Mouse (Mus musculus): Measurements from ENCODE around the gene Plcb3. TPM values are rescaled to one million over a fixed set of nuclear protein-coding genes. Genes with fewer than 3 reads are reported as not detected.

Plcb3 gene
- total RNA-seq, 2 experiments from 2014 or later: 9.7 to 12.5 TPM

- intact Hi-C loops (cut with DNase I): loop anchor here (10.0 kb wide), 1 partner anchor 699 kb away; the partner anchor contains the start of gene Atg2a
- no peak for DNase-seq (ENCODE audit: low spot score in 2 of 2)
Observed at GRCm38 (mm10) chr19:6943709-6944108, 32.6 kb downstream of the Plcb3 start.

DNA sequence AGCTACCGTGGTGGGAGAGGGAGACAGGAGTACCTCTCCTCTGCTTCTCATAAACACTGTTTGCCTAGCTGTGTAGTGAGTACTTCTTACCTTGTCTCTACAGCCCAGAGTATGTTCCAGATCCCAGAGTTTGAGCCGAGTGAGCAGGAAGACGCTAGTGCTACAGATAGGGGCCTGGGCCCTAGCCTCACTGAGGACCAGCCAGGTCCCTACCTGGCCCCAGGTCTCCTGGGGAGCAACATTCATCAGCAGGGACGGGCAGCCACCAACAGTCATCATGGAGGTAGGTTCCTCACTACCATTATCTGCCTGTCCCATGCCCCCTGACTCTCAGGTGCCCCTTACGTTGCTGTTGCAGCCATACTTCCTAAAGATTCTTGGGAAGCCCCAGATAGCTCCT lies 33.5 kb downstream of the Plcb3 start:
- no peak for DNase-seq (ENCODE audit: low spot score in 2 of 2)
- intact Hi-C loops (cut with DNase I): loop anchor here (10.0 kb wide), 1 partner anchor 698 kb away; the partner anchor contains the start of gene Atg2a

- intact Hi-C loops (cut with DNase I): loop anchor here (10.0 kb wide), 1 partner anchor 697 kb away; the partner anchor contains the start of gene Atg2a
- peak; percentile 91 to 92 for DNase-seq (ENCODE audit: low spot score in 2 of 2)
Observed at GRCm38 (mm10) chr19:6942249-6942691, 34.0 kb downstream of the Plcb3 start, which contains the start of gene Gpr137. Gpr137 (minus strand) TSS chr19:6942480.

- intact Hi-C loops (cut with DNase I): loop anchor here (1.0 to 10.0 kb wide), 2 partner anchors 20 to 697 kb away; partner anchors contain the start of genes Atg2a and Esrra
Observed at GRCm38 (mm10) chr19:6941372-6942248, 34.7 kb downstream of the Plcb3 start, which contains the start of gene Bad. Bad (plus strand) TSS chr19:6941861.

GRCm38 (mm10) chr19:6940396-6941351 lies 35.6 kb downstream of the Plcb3 start:
- intact Hi-C loops (cut with DNase I): loop anchor here (1.0 to 10.0 kb wide), 2 partner anchors 19 to 696 kb away; partner anchors contain the start of genes Atg2a and Esrra
- no peak for DNase-seq (ENCODE audit: low spot score in 2 of 2)

More at GRCm38 (mm10) chr19:6941372-6942248, 34.7 kb downstream of the Plcb3 start, which contains the start of gene Bad:
- peak; percentile 95 to 96 for DNase-seq (ENCODE audit: low spot score in 2 of 2)

- intact Hi-C loops (cut with DNase I): loop anchor here (10.0 kb wide), 2 partner anchors 445 to 695 kb away; partner anchors contain the start of gene Atg2a
- DNase-seq (ENCODE audit: low spot score in 2 of 2): no peak
Observed at GRCm38 (mm10) chr19:6939106-6940002, 36.9 kb downstream of the Plcb3 start.

GRCm38 (mm10) chr19:6937541-6938465 lies 38.5 kb downstream of the Plcb3 start:
- DNase-seq (ENCODE audit: low spot score in 2 of 2): no peak
- intact Hi-C loops (cut with DNase I): loop anchor here (10.0 kb wide), 1 partner anchor 443 kb away; no protein-coding TSS in a partner anchor

GRCm38 (mm10) chr19:6936299-6936698 lies 40.0 kb downstream of the Plcb3 start:
- intact Hi-C loops (cut with DNase I): loop anchor here (10.0 kb wide), 1 partner anchor 441 kb away; no protein-coding TSS in a partner anchor
- no peak for DNase-seq (ENCODE audit: low spot score in 2 of 2)

DNA sequence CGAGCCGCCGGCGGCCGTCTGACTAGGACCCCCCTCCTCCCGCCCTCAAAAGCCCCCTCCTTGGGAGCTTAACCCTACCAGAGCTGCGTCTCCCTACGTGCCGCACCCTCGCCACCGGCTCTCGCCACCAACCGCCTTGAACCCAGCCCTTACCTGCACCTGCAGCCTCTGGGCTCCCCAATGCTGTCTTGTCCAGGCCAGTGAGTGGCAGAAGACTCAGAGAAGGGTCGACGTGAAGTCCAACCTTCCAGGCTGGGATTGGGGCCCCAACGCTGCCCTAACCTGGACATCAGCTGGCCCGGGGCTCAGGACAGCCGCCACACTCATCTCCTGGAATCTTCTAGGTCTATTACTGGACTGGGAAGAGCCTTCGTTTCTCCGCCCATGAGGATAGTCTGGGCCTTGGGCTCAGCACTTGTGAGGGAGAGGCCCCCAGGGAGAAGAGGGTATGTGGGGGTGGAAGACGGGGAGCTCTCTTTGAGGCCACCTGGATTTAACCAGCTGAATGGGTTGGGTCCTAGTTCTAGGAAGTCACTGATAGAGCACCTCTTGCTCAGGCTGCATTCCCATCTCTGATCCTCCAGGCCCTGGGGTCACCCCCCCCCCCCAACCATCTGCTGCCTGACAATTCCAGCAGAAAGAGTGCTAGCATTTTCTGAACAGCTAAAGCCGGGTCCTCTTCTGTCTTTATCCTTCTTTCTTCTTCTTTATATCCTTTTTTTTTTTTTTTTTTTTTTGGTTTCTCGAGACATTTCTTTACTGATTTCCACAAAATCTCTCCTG lies 41.9 kb downstream of the Plcb3 start, which contains the start of gene Kcnk4:
Gene Kcnk4 (minus strand): TSS at position 321 of the 783 bp plus-strand sequence.
- intact Hi-C loops (cut with DNase I): loop anchor here (5.0 to 10.0 kb wide), 2 partner anchors 440 to 512 kb away; no protein-coding TSS in a partner anchor
- no peak for DNase-seq (ENCODE audit: low spot score in 2 of 2)

DNA sequence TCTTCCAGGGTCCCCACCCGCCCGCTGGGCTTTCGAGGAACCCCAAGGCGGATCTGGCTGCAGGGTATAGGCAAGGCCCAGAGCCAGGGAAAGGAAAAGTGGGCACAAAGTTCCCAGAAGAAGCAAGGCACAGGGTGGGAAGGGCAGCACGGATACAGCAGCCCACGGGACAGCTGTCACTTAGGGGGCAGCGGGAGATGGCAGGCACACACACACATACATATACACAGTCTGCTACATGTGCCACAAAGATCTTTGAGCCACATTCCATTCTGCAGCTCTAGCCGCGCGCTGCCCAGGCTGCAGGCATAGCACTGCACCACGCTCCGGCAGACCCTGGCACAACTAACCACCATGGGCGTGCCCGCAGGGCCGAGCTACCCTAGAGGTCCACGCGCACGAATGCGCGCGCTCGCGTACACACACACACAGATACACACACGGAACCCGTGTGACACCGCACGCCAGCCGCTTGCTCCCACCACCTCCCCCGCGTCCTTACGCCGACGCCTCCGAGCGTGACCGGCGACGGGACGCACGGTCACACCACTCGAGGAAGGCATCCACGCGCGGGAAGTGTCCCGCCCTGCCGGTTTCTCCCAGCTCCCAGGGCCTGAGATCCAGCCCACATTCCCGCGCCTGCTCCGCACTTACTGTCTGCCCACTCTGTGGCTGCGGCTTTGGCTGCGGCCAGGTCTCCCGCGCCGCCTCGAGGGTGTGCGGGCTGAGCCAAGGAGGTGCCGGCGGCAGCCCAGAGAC lies 42.7 kb downstream of the Plcb3 start:
- peak; percentile 73 to 79 for DNase-seq (ENCODE audit: low spot score in 2 of 2)
- intact Hi-C loops (cut with DNase I): loop anchor here (5.0 to 10.0 kb wide), 2 partner anchors 439 to 511 kb away; no protein-coding TSS in a partner anchor

GRCm38 (mm10) chr19:6933102-6933435 lies 43.2 kb downstream of the Plcb3 start:
- intact Hi-C loops (cut with DNase I): loop anchor here (5.0 to 10.0 kb wide), 2 partner anchors 438 to 511 kb away; no protein-coding TSS in a partner anchor
- DNase-seq (ENCODE audit: low spot score in 2 of 2): peak in 1 of 2 experiments; percentile 78

- intact Hi-C loops (cut with DNase I): loop anchor here (5.0 to 10.0 kb wide), 2 partner anchors 437 to 510 kb away; no protein-coding TSS in a partner anchor
- DNase-seq (ENCODE audit: low spot score in 2 of 2): no peak
Observed at GRCm38 (mm10) chr19:6932018-6932417, 44.3 kb downstream of the Plcb3 start.

GRCm38 (mm10) chr19:6931002-6931401 lies 45.3 kb downstream of the Plcb3 start:
- intact Hi-C loops (cut with DNase I): loop anchor here (5.0 to 10.0 kb wide), 2 partner anchors 436 to 509 kb away; no protein-coding TSS in a partner anchor
- no peak for DNase-seq (ENCODE audit: low spot score in 2 of 2)

- intact Hi-C loops (cut with DNase I): loop anchor here (10.0 kb wide), 1 partner anchor 97 kb away; no protein-coding TSS in a partner anchor
Observed at GRCm38 (mm10) chr19:6928080-6928479, 48.2 kb downstream of the Plcb3 start.

More at GRCm38 (mm10) chr19:6928080-6928479, 48.2 kb downstream of the Plcb3 start:
- no peak for DNase-seq (ENCODE audit: low spot score in 2 of 2)

Data from left cerebral cortex, postnatal 36 days (tissue).